Mouse (Mus musculus) heart, postnatal 0 days (tissue): Measurements from ENCODE around the gene Raf1.

Experiments
- CTCF ChIP-seq: IDR thresholded peaks from 2 replicates; pipeline ENCODE4 v1.5.1; 2016; ENCODE audit warnings: antibody characterized with exemption, control low read depth, low read depth
- EP300 ChIP-seq: IDR thresholded peaks from 2 replicates; pipeline ENCODE4 v1.6.1; 2016; ENCODE audit warnings: antibody characterized with exemption, low read depth

DNA sequence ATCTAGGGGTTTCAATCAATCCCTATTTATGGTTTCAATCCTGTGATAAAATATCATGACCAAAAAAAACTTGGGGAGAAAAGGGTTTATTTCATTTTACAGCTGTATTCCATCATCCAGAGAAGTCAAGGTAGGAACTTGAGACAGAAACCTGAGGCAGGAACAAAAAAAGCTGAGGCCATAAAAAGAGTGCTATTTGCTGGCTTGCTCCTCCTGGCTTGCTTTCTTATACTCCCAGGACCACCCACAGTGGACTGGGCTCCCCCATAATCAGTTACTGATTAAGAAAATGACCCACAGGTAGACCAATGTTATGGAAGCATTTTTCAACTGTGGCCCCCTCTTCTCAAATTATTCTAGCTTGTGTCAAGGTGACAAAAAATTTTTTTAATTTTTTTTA is 24.7 kb downstream of the Raf1 start:
- no peak for TF ChIP-seq CTCF
- no peak for TF ChIP-seq EP300
